Mouse (Mus musculus) myocyte (in vitro differentiated cells): ENCODE results near the gene Ptprt. TPM values are rescaled to one million over a fixed set of nuclear protein-coding genes. Genes with fewer than 3 reads are reported as not detected.

Experiments used
- H3K27me3 ChIP-seq: one replicate; pipeline ENCODE4 v1.6.1; 2011; ENCODE audit not compliant: control insufficient read depth, insufficient read depth, insufficient read length
- H3K36me3 ChIP-seq: one replicate; pipeline ENCODE4 v1.6.1; 2011; ENCODE audit not compliant: control insufficient read depth, insufficient read depth
- H3K4me2 ChIP-seq: one replicate; pipeline ENCODE4 v1.6.1; 2011; ENCODE audit warnings: low read depth, control low read depth
- H3K4me3 ChIP-seq: one replicate; pipeline ENCODE4 v1.5.1; 2011; ENCODE audit warnings: mild to moderate bottlenecking, control low read depth, moderate library complexity
- H3K79me2 ChIP-seq: one replicate; pipeline ENCODE4 v1.6.1; 2011; ENCODE audit not compliant: control insufficient read depth, insufficient read depth
- H3ac ChIP-seq: one replicate; pipeline ENCODE4 v1.6.1; 2011; ENCODE audit not compliant: control insufficient read depth, insufficient read length
- CEBPB ChIP-seq: IDR thresholded peaks from 2 replicates; pipeline ENCODE4 v1.6.1; 2011; ENCODE audit warnings: mild to moderate bottlenecking, moderate library complexity; ENCODE audit not compliant: poor library complexity, insufficient read depth, severe bottlenecking
- E2F4 ChIP-seq: IDR thresholded peaks from one replicate; pipeline ENCODE4 v1.6.1; 2011; ENCODE audit warnings: mild to moderate bottlenecking, control low read depth, moderate library complexity; ENCODE audit not compliant: insufficient read depth
- MAX ChIP-seq: IDR thresholded peaks from one replicate; pipeline ENCODE4 v1.6.1; 2011; ENCODE audit warnings: low read depth, mild to moderate bottlenecking, control low read depth
- MYOD1 ChIP-seq, 3 experiments: IDR thresholded peaks; one replicate each; pipeline ENCODE4 v1.6.1; 2011; ENCODE audit warnings: control low read depth in 2 of 3, low read depth in 2 of 3, mild to moderate bottlenecking in 2 of 3, moderate library complexity in 1 of 3; ENCODE audit not compliant: insufficient read length in 2 of 3, control insufficient read depth in 1 of 3
- MYOG ChIP-seq, 3 experiments: IDR thresholded peaks; one replicate each; pipeline ENCODE4 v1.6.1; 2011; ENCODE audit warnings: control low read depth in 2 of 3, low read depth in 2 of 3, mild to moderate bottlenecking in 2 of 3; ENCODE audit not compliant: insufficient read length in 2 of 3, control insufficient read depth in 1 of 3, insufficient read depth in 1 of 3
- POLR2A ChIP-seq: IDR thresholded peaks from one replicate; pipeline ENCODE4 v1.6.1; 2011; ENCODE audit warnings: low read depth, mild to moderate bottlenecking, control low read depth, moderate library complexity; ENCODE audit not compliant: insufficient read length
- POLR2AphosphoS2 ChIP-seq: IDR thresholded peaks from one replicate; pipeline ENCODE4 v1.6.1; 2011; ENCODE audit warnings: low read depth, control low read depth; ENCODE audit not compliant: insufficient read length
- REST ChIP-seq: IDR thresholded peaks from one replicate; pipeline ENCODE4 v1.6.1; 2011; ENCODE audit warnings: mild to moderate bottlenecking, control low read depth, moderate library complexity; ENCODE audit not compliant: insufficient read depth, insufficient read length
- SRF ChIP-seq: IDR thresholded peaks from one replicate; pipeline ENCODE4 v1.6.1; 2011; ENCODE audit warnings: low read depth; ENCODE audit not compliant: control insufficient read depth, insufficient read length
- TCF12 ChIP-seq: IDR thresholded peaks from one replicate; pipeline ENCODE4 v1.6.1; 2011; ENCODE audit warnings: mild to moderate bottlenecking, control low read depth; ENCODE audit not compliant: poor library complexity, insufficient read depth, severe bottlenecking
- TCF3 ChIP-seq: IDR thresholded peaks from one replicate; pipeline ENCODE4 v1.6.1; 2011; ENCODE audit warnings: low read depth, control low read depth; ENCODE audit not compliant: insufficient read length
- USF1 ChIP-seq: IDR thresholded peaks from one replicate; pipeline ENCODE4 v1.6.1; 2011; ENCODE audit warnings: low read depth, mild to moderate bottlenecking, control low read depth, moderate library complexity
- polyA plus RNA-seq: library from polyadenylated mRNA; unstranded; fragments of >200 nt; fragmentation: generic; extraction: Trizol; gene quantifications from one replicate; pipeline ENCODE4 v1.2.1, GENCODE M21; 2012; ENCODE audit warnings: missing spikeins

Ptprt gene
- polyA plus RNA-seq, 1 experiment = 0.08 TPM

DNA sequence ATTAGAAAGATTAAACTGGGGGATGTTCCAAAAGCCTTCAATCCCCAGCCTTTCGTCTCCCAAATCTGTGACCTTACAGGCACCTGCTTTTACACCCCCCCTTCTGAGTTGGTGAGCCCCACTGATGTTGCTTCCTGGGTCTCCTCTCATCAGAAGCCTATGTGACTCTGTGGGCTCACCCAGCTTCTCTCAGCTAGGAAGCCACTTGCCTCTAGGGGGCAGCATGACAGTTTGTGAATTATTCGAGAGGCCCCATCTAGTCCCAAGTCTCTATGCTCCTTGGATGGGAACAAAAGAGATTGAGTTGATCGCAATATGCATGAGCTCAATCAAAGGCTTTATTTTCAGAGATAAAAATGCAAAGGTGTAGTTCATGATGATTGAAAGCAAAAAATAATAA, 132.0 kb downstream of the Ptprt start:
- H3K27me3 ChIP-seq = no peaks in the 10 kb centered on the region
- no peak overlapping the region for H3K4me2 ChIP-seq
- H3K4me3 ChIP-seq = no peak overlapping the region
- H3K36me3 ChIP-seq = no peaks in the 10 kb centered on the region
- TF ChIP-seq MYOD1 (IDR thresholded peaks at IDR 0.05; ENCODE audit: control insufficient read depth in 1 of 3, insufficient read length in 2 of 3, low read depth in 2 of 3) (no peak), SRF (no peak), TCF3 (no peak), E2F4 (no peak), REST (no peak), POLR2A (no peak), CEBPB (no peak), TCF12 (no peak), MAX (no peak), POLR2AphosphoS2 (no peak), MYOG (IDR thresholded peaks at IDR 0.05; ENCODE audit: control insufficient read depth in 1 of 3, insufficient read depth in 1 of 3, insufficient read length in 2 of 3, low read depth in 2 of 3) (no peak), USF1 (no peak)
- H3ac ChIP-seq = no peak overlapping the region
- no peaks in the 10 kb centered on the region for H3K79me2 ChIP-seq

DNA sequence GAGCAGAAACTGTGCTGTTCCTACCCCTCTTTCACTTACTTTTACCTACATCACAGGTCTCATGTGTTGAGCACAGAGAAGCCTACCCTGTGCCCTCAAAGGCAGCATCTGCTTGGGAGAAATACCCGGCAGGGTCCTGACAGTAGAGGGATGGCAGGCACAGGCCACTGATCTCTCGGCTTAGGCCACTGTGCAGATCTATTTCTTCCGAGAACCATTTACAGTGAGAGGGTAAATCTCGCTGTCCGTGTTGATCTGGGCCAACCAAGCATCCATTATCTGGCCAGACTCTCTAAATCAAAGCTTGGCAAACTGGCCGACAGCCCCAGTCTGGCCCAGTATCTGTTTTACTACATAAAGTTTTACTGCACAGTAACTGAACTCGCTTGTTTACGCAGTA, 145.0 kb downstream of the Ptprt start:
- H3K36me3 ChIP-seq = no peaks in the 10 kb centered on the region
- H3K4me2 ChIP-seq = no peak overlapping the region
- H3K4me3 ChIP-seq = no peak overlapping the region
- TF ChIP-seq MYOD1 (IDR thresholded peaks at IDR 0.05; ENCODE audit: control insufficient read depth in 1 of 3, insufficient read length in 2 of 3, low read depth in 2 of 3) = no peak
- no peak for TF ChIP-seq REST
- no peak for TF ChIP-seq MYOG (IDR thresholded peaks at IDR 0.05; ENCODE audit: control insufficient read depth in 1 of 3, insufficient read depth in 1 of 3, insufficient read length in 2 of 3, low read depth in 2 of 3)
- TF ChIP-seq TCF12 = no peak
- no peak for TF ChIP-seq USF1
- no peak for TF ChIP-seq POLR2A
- no peak for TF ChIP-seq POLR2AphosphoS2
- TF ChIP-seq CEBPB = no peak
- no peak for TF ChIP-seq TCF3
- no peak for TF ChIP-seq E2F4
- no peak for TF ChIP-seq MAX
- no peak for TF ChIP-seq SRF
- H3K27me3 ChIP-seq = no peaks in the 10 kb centered on the region
- no peak overlapping the region for H3ac ChIP-seq
- no peaks in the 10 kb centered on the region for H3K79me2 ChIP-seq

DNA sequence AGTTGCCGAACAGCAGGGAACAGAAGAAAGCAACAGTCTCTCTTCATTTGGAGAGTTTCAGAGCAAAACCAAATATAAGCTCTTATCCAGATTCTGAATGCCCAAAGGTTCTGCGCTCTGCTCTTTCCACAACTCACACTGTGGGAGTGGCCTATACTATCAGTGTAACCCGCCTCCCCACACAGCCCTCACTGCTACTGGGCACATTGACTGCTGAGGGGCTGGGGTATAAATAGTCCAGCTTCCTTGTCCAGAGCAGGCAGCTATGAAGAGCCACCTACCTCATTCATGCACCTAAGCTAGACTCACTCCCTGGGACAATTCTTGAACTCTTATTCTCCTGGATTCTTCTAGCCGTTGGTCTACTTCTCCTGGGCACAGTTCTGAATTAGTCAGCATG, 147.9 kb downstream of the Ptprt start:
- no peaks in the 10 kb centered on the region for H3K27me3 ChIP-seq
- no peak overlapping the region for H3ac ChIP-seq
- H3K4me2 ChIP-seq = no peak overlapping the region
- H3K4me3 ChIP-seq = no peak overlapping the region
- H3K79me2 ChIP-seq = no peaks in the 10 kb centered on the region
- TF ChIP-seq E2F4 (no peak), MAX (no peak), MYOG (IDR thresholded peaks at IDR 0.05; ENCODE audit: control insufficient read depth in 1 of 3, insufficient read depth in 1 of 3, insufficient read length in 2 of 3, low read depth in 2 of 3) (no peak), USF1 (no peak), CEBPB (no peak), SRF (no peak), MYOD1 (IDR thresholded peaks at IDR 0.05; ENCODE audit: control insufficient read depth in 1 of 3, insufficient read length in 2 of 3, low read depth in 2 of 3) (no peak)
- no peaks in the 10 kb centered on the region for H3K36me3 ChIP-seq

DNA sequence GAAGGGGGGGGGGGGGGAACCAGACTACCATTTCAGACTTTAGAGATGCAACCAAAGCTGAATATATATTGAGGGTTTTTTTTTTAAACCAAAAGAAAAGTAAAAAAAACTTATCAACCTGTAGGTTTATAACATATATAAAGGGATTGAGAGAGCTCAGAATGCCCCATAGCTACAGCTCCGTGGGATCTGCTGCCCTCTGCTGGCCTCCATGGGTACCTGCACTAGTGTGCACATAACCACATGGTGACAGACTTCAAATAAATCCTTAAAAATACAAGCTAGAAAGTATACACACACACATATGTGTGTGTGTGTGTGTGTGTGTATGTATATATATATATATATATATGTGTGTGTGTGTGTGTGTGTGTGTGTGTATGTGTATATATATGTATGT, 148.9 kb downstream of the Ptprt start:
- Histone ChIP-seq H3K27me3 (no peaks in the 10 kb centered on the region), H3K36me3 (no peaks in the 10 kb centered on the region), H3K4me2 (no peak overlapping the region), H3ac (no peak overlapping the region), H3K4me3 (no peak overlapping the region), H3K79me2 (no peaks in the 10 kb centered on the region)
- TF ChIP-seq POLR2A (no peak), MYOD1 (IDR thresholded peaks at IDR 0.05; ENCODE audit: control insufficient read depth in 1 of 3, insufficient read length in 2 of 3, low read depth in 2 of 3) (no peak), POLR2AphosphoS2 (no peak), SRF (no peak), USF1 (no peak), TCF12 (no peak), REST (no peak), MAX (no peak), CEBPB (no peak), MYOG (IDR thresholded peaks at IDR 0.05; ENCODE audit: control insufficient read depth in 1 of 3, insufficient read depth in 1 of 3, insufficient read length in 2 of 3, low read depth in 2 of 3) (no peak), TCF3 (no peak), E2F4 (no peak)

DNA sequence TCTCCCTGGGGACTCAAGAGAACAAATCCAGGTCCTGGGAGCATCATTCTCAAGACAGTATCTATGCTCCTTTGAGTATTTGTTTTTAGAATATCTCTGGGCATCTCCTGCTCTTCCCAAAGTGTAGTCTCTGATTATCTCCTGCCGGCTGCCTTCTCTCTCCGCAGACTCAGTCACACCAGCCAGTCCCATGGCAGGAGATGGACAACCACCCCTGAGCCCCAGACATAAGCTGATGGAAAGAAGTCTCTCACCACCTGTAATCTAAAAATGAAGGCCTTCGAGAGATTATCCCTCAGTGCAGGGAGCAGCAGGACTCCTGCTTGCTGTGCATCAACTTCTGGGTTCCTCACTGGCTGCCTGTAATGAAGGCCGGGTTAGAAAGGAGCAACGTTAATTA, 151.9 kb downstream of the Ptprt start:
- no peak overlapping the region for H3ac ChIP-seq
- no peak overlapping the region for H3K4me3 ChIP-seq
- no peak overlapping the region for H3K4me2 ChIP-seq
- TF ChIP-seq MYOG (IDR thresholded peaks at IDR 0.05; ENCODE audit: control insufficient read depth in 1 of 3, insufficient read depth in 1 of 3, insufficient read length in 2 of 3, low read depth in 2 of 3) (no peak), E2F4 (no peak), MAX (no peak), CEBPB (no peak), USF1 (no peak), TCF12 (no peak), POLR2AphosphoS2 (no peak), MYOD1 (IDR thresholded peaks at IDR 0.05; ENCODE audit: control insufficient read depth in 1 of 3, insufficient read length in 2 of 3, low read depth in 2 of 3) (no peak), TCF3 (no peak), SRF (no peak)
- no peaks in the 10 kb centered on the region for H3K27me3 ChIP-seq
- H3K79me2 ChIP-seq = no peaks in the 10 kb centered on the region
- no peaks in the 10 kb centered on the region for H3K36me3 ChIP-seq
